Mouse (Mus musculus) kidney, adult 2 months (tissue): ENCODE data around the gene Gtf3a. TPM values are rescaled to one million over a fixed set of nuclear protein-coding genes. Genes with fewer than 3 reads are reported as not detected.

Source experiments
- DNase-seq: peaks from one replicate; pipeline ENCODE4 v3.0.0; 2021
- H3K27ac ChIP-seq: fragments of 200-500 bp; 2 replicates; pipeline ENCODE4 v1.5.1; 2012; ENCODE audit warnings: low read depth, low read length, control low read depth, inconsistent platforms; ENCODE audit not compliant: insufficient read depth
- H3K27me3 ChIP-seq: fragments of 200-500 bp; replicated peaks from 2 replicates; pipeline ENCODE4 v1.6.1; 2012; ENCODE audit warnings: mild to moderate bottlenecking, moderate library complexity, low read length, inconsistent platforms; ENCODE audit not compliant: control insufficient read depth, insufficient read depth
- H3K36me3 ChIP-seq: fragments of 200-500 bp; 2 replicates; pipeline ENCODE4 v1.6.1; 2012; ENCODE audit warnings: mild to moderate bottlenecking, moderate library complexity, low read length, inconsistent platforms; ENCODE audit not compliant: control insufficient read depth, insufficient read depth
- H3K4me1 ChIP-seq: fragments of 200-500 bp; 2 replicates; pipeline ENCODE4 v1.6.1; 2011; ENCODE audit warnings: low read length; ENCODE audit not compliant: control insufficient read depth, insufficient read depth
- H3K4me3 ChIP-seq: fragments of 200-500 bp; 2 replicates; pipeline ENCODE4 v1.5.1; 2011; ENCODE audit warnings: mild to moderate bottlenecking, low read depth, low read length, control low read depth; ENCODE audit not compliant: insufficient read depth
- CTCF ChIP-seq: fragments of 200-500 bp; conservative IDR thresholded peaks from 2 replicates; pipeline ENCODE4 v1.5.1; 2011; ENCODE audit warnings: low read depth, mild to moderate bottlenecking, control low read depth, low read length, moderate library complexity, mixed read lengths; ENCODE audit not compliant: insufficient read depth, insufficient read length
- POLR2A ChIP-seq: fragments of 200-500 bp; IDR thresholded peaks from one replicate; pipeline ENCODE4 v1.6.1; 2011; ENCODE audit warnings: low read depth, low read length, control low read depth
- WGBS: fragments of 180-500 bp; shearing (Covaris S2); methylation state at CpG from one replicate; pipeline ENCODE4 v1.1.7; 2018; 5-methylcytosine and 5-hydroxymethylcytosine counted together
- polyA plus RNA-seq: library from polyadenylated mRNA; depleted of rRNA; stranded (reverse); fragments of >200 nt; gene quantifications from 2 replicates; pipeline ENCODE4 v1.2.3, GENCODE M21; 2012

Gtf3a gene
- polyA plus RNA-seq, 1 experiment, result 52.3 TPM

DNA sequence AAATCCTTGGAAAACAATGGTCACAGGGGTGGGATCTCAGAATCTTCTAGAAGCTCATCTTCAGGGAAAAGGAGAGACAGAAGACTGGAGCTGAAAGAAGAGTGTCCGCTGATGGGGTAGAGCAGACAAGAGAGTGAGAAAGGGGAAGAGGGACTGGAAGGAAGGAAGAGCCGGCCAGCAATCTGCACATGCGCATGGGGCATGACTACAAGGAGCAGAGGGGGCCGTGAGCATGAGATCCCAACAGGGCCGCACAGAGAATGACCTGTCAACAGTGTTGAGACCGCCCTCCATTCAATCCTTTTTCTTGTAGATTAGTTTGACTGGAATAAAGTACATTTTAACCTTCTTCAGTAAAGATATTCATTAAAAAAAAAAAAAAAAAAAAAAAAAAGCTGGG is 960 bp upstream of the Gtf3a start:
- Histone ChIP-seq H3K4me3 (no peak overlapping the region), H3K36me3 (peaks cover 1% of the 10 kb centered on the region; the same call in 1 of the 2 replicates), H3K27ac (no peak overlapping the region), H3K4me1 (no peaks in the 10 kb centered on the region; the same call in 1 of the 2 replicates), H3K27me3 (no peaks in the 10 kb centered on the region)
- 88% methylated on average over 6 of the region's 6 CpGs for WGBS
- DNase-seq, result no peak
- TF ChIP-seq POLR2A (no peak), CTCF (no peak)

DNA sequence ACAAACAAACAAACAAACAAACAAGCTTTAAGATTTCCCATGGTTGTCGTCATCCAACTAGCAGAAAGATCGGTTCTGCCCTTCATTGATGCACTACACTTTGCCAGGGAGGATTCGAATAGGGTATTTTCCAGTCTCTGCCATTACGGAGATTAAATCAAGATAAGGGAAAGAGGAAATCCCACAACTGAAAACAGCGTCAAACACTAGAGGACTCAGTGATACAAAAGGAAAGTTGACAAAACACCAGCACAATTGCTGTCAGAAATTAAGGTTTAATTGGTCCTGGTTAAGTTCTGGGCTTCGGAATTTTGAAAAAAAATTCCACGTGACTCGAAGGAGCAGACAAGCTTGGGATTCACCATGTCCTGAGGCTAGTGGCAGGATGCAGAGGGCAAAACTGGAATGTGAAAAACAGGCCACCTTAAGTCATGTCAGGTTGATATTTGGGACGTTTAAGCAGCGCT is 383 bp upstream of the Gtf3a start:
- Histone ChIP-seq H3K4me3 (peak overlapping the region; percentile 64), H3K4me1 (no peaks in the 10 kb centered on the region; the same call in 1 of the 2 replicates), H3K27ac (peak overlapping the region; percentile 72), H3K27me3 (no peaks in the 10 kb centered on the region), H3K36me3 (peaks cover 1% of the 10 kb centered on the region; the same call in 1 of the 2 replicates)
- no peak for TF ChIP-seq POLR2A
- no peak for TF ChIP-seq CTCF
- DNase-seq, result no peak
- WGBS, result 13% methylated on average over 10 of the region's 10 CpGs

DNA sequence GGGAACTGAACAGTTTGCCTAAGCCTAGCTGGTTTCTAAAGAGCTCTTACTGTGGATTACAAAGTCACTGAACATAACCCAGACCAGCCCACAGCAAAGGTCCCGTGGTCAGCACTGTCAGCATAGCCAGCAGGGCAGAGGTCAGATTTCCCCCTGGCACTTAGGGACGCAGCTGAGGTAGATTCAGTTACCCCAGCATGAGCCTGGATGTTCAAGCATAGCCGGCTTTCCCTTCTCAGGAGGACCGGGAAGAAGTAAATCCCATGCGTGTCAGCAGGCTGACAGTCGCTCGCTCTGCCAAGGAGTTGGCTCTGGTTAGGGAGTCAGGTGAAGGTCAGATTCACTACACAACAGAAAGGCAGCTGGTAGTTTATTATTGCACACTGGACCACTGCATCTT is 6.1 kb downstream of the Gtf3a start:
- Histone ChIP-seq H3K36me3 (peaks cover 1% of the 10 kb centered on the region; the same call in 1 of the 2 replicates), H3K27me3 (no peaks in the 10 kb centered on the region), H3K4me1 (no peaks in the 10 kb centered on the region; the same call in 1 of the 2 replicates), H3K4me3 (no peak overlapping the region), H3K27ac (no peak overlapping the region)
- no peak for TF ChIP-seq POLR2A
- no peak for TF ChIP-seq CTCF
- WGBS, result 43% methylated on average over 7 of the region's 7 CpGs
- DNase-seq, result peak; percentile 57

DNA sequence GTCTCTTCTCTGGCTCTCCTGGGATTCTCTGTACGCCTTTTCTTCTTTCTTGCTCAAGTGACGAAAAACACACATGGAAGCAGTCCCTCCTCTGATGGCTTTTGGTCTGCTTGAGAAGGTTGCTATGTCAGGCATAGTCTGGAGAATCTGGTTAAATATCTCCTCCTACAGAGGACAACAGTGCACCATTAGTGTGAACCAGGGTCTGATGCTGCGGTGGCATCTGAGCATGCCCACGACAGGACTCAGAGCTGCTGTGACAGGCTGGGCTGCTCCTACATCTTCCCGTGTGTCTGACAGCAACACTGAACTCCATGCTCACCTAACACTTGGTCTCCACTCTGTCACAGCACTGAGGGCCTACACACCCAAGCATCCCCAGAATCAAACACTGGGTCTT is 7.2 kb downstream of the Gtf3a start:
- 90% methylated on average over 5 of the region's 5 CpGs for WGBS
- TF ChIP-seq CTCF (no peak), POLR2A (no peak)
- Histone ChIP-seq H3K27me3 (no peaks in the 10 kb centered on the region), H3K4me3 (no peak overlapping the region), H3K36me3 (peaks cover 1% of the 10 kb centered on the region; the same call in 1 of the 2 replicates), H3K27ac (no peak overlapping the region), H3K4me1 (no peaks in the 10 kb centered on the region)
- DNase-seq, result no peak

DNA sequence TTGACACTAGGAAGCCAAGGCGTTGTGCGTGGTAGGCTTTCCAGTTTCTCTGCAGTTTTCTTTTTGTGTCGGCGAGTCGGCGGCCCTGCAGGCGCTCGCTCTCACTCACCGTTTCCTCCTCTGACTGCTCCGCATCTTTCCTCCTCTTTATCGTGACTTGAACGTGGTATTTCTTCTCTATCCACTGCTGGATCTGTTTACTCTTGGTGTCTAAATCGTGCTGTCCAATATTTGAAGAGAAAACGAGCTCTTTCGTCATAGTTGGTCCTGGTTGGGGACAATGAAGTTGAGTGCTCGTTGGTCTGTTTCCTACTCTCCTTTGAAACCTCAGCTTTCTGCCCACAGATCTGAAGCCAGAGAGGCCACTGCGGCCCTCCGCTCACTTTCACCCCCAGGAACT is 8.2 kb downstream of the Gtf3a start:
- no peaks in the 10 kb centered on the region for H3K27me3 ChIP-seq
- TF ChIP-seq POLR2A (no peak), CTCF (no peak)
- 91% methylated on average over 18 of the region's 18 CpGs for WGBS
- H3K4me1 ChIP-seq, result no peaks in the 10 kb centered on the region
- no peak overlapping the region for H3K27ac ChIP-seq
- H3K36me3 ChIP-seq, result peaks cover 1% of the 10 kb centered on the region; the same call in 1 of the 2 replicates
- H3K4me3 ChIP-seq, result no peak overlapping the region
- DNase-seq, result no peak

DNA sequence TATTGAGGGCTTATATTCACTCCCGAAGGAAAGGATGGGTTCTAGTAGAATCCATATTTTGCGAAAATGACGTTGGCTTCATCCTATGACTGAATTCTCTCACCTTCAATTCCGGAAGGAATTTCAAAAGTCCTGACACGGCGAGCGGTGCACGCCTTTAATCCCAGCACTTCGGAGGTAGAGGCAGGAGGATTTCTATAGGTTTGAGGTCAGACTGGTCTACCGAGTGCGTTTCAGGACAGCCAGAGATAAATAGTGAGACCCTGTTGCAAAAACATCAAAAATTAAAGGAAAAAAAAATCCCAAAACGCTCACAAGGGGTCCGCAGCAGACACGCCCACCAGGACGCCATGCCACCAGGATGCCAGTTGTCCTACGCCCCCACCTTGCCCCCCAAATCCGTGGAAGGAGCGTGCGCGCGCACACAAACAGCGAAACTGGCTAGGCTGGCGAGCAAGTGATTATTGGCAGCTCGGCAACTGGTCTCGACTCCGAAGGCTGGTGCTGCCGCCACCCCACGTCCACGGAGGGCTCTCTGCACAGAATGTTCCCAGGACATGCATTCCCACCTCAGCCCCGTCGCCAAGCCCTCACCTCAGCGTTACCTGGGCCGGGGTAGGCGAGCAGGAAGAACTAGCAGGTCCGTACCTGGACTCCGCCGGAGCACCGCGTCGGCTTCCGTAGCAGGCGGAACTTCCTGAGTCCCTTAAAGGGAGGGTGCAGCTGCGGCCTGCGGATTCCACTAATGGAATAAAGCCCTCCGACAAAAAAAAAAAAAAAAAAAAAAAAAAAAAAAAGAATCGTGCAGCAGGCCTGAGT is 14.9 kb downstream of the Gtf3a start, which contains the start of gene Mtif3:
TSS of gene Mtif3 (minus strand) at position 683 of the 819 bp plus-strand sequence.
- WGBS, result 1% methylated on average over 46 of the region's 46 CpGs

DNA sequence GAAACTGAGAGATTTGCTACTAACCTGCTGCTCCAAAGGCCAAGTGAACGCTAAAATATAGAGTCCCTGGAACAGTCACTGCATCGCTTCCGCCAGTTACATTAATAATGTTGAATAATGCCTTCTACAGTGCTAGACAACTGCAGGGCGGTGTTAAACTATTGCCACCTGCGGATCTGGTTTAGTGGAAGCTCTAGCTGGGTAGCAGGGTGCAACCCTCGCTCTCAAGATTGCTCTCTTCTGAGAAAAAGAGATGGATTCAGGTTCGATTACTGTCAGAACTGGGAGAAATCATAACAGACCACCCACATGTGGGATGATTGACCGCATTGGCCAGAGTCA is 15.5 kb downstream of the Gtf3a start:
- H3K27me3 ChIP-seq, result no peaks in the 10 kb centered on the region
- no peaks in the 10 kb centered on the region for H3K36me3 ChIP-seq
- H3K27ac ChIP-seq, result peak overlapping the region; percentile 48; the same call in 1 of the 2 replicates
- peak overlapping the region; percentile 32; the same call in 1 of the 2 replicates for H3K4me3 ChIP-seq
- H3K4me1 ChIP-seq, result peaks cover 4% of the 10 kb centered on the region
- 52% methylated on average over 8 of the region's 8 CpGs for whole genome bisulfite sequencing
- DNase-seq, result no peak
- TF ChIP-seq CTCF (no peak), POLR2A (no peak)

More for the DNA sequence above, 14.9 kb downstream of the Gtf3a start, which contains the start of gene Mtif3:
- Histone ChIP-seq H3K4me3 (peak within 1 kb of the TSS; percentile 93), H3K27ac (peak within 1 kb of the TSS; percentile 89), H3K27me3 (no peaks in the 10 kb centered on the region), H3K4me1 (peaks cover 4% of the 10 kb centered on the region), H3K36me3 (no peaks in the 10 kb centered on the region)
- no peak for TF ChIP-seq CTCF
- TF ChIP-seq POLR2A, result no peak
- DNase-seq, result peak; percentile 93
